Mouse (Mus musculus) bone marrow, adult 2 months (tissue): ENCODE measurements around the gene Agpat4.

Experiments used
- CTCF ChIP-seq: fragments of 200-500 bp; IDR thresholded peaks from 2 replicates; pipeline ENCODE4 v1.5.1; 2011; ENCODE audit warnings: low read length, control low read depth; ENCODE audit not compliant: control insufficient read depth, insufficient read depth
- POLR2A ChIP-seq: fragments of 200-500 bp; IDR thresholded peaks from 2 replicates; pipeline ENCODE4 v1.6.1; 2011; ENCODE audit warnings: low read depth, mild to moderate bottlenecking, control low read depth, low read length, borderline replicate concordance; ENCODE audit not compliant: control insufficient read depth

GRCm38 (mm10) chr17:12146132-12146681 lies 27.7 kb downstream of the Agpat4 start:
- TF ChIP-seq CTCF (no peak), POLR2A (no peak)
